Mouse (Mus musculus) E14TG2a.4 (cell line): ENCODE measurements around the gene Chd9.
A peak's percentile ranks its signal among the peaks of the same experiment; 100 is the strongest.

Experiments
- H3K27me3 ChIP-seq: 2 replicates; pipeline ENCODE4 v1.6.1; 2014; ENCODE audit warnings: low read length, control low read depth; ENCODE audit not compliant: insufficient read depth
- H3K36me3 ChIP-seq: 2 replicates; pipeline ENCODE4 v1.6.1; 2014; ENCODE audit warnings: low read length, control low read depth; ENCODE audit not compliant: insufficient read depth
- H3K4me1 ChIP-seq: replicated peaks from 2 replicates; pipeline ENCODE4 v1.6.1; 2014; ENCODE audit warnings: low read depth, low read length, control low read depth
- H3K4me3 ChIP-seq: replicated peaks from 2 replicates; pipeline ENCODE4 v1.5.1; 2014; ENCODE audit warnings: mild to moderate bottlenecking, low read length
- H3K9me3 ChIP-seq: 2 replicates; pipeline ENCODE4 v1.6.1; 2014; ENCODE audit warnings: low read length, control low read depth
- CTCF ChIP-seq: conservative IDR thresholded peaks from 2 replicates; pipeline ENCODE4 v1.5.1; 2014; ENCODE audit warnings: low read length
- NANOG ChIP-seq: IDR thresholded peaks from 2 replicates; pipeline ENCODE4 v1.6.1; 2014; ENCODE audit warnings: borderline replicate concordance, low read length, mixed read lengths
- POU5F1 ChIP-seq: IDR thresholded peaks from 2 replicates; pipeline ENCODE4 v1.6.1; 2014; ENCODE audit warnings: low read length, borderline replicate concordance

The Chd9 gene

GRCm38 (mm10) chr8:90844179-90844967 is 16.2 kb downstream of the Chd9 start:
- TF ChIP-seq NANOG: no peak
- no peak for TF ChIP-seq POU5F1
- no peak for TF ChIP-seq CTCF
- Histone ChIP-seq H3K4me1 (peaks cover 52% of the 10 kb centered on the region), H3K9me3 (no peaks in the 10 kb centered on the region)

DNA sequence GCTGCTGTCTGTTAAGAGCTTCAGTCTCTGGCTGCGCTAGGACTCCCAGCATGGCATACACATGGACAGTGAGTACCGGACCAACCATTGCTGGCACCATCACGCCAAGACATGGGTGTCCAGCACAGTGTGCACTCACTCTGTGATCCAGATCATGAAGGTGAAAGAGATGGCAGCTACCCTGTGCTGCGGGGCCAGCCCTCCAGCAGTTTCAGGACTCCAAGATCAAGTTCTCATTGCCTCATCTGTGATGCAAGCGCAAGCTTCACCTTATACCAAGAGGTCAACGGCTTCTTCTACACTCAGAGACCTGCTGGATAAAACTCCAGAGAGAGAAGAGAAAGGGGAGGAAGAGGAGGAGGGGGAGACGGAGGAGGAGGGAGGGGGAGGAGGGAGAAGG is 19.8 kb downstream of the Chd9 start:
- peaks cover 15% of the 10 kb centered on the region for H3K36me3 ChIP-seq

More at GRCm38 (mm10) chr8:90844179-90844967, 16.2 kb downstream of the Chd9 start:
- Histone ChIP-seq H3K36me3 (peaks cover 13% of the 10 kb centered on the region), H3K27me3 (peaks cover 23% of the 10 kb centered on the region), H3K4me3 (no peak overlapping the region)

GRCm38 (mm10) chr8:90849462-90850050 is 21.4 kb downstream of the Chd9 start:
- Histone ChIP-seq H3K4me3 (0 out of 2 replicates have a peak overlapping the region, but pooled peaks have one; percentile 17), H3K36me3 (peaks cover 15% of the 10 kb centered on the region), H3K9me3 (no peaks in the 10 kb centered on the region), H3K27me3 (peaks cover 38% of the 10 kb centered on the region), H3K4me1 (peaks cover 61% of the 10 kb centered on the region)
- no peak for TF ChIP-seq CTCF
- no peak for TF ChIP-seq POU5F1
- no peak for TF ChIP-seq NANOG

More for the DNA sequence above, 19.8 kb downstream of the Chd9 start:
- H3K4me3 ChIP-seq: no peak overlapping the region
- no peak for TF ChIP-seq CTCF
- no peak for TF ChIP-seq POU5F1
- no peak for TF ChIP-seq NANOG
- peaks cover 53% of the 10 kb centered on the region for H3K4me1 ChIP-seq
- peaks cover 35% of the 10 kb centered on the region for H3K27me3 ChIP-seq
- H3K9me3 ChIP-seq: no peaks in the 10 kb centered on the region

DNA sequence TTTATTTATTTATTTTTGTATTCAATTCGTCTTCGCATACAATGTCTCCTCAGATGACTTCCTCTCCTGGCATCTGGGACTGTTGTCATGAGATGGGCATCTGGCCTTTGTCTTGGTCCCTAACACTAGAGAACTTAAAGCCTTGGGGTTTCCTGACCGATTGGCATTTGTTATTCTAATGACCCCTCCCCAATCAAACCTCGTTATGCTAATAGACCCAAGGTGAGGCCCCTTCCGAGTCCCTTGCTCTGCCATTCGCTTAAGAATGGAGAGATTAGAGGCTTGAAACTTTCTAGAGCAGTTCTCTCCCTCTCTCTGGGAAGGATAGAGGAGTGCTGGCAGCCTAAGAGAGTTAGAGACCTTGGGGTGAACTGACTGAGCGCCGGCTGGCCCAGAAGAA is 23.4 kb downstream of the Chd9 start:
- H3K27me3 ChIP-seq: peaks cover 31% of the 10 kb centered on the region

GRCm38 (mm10) chr8:90853971-90854670 is 26.0 kb downstream of the Chd9 start:
- H3K4me3 ChIP-seq: peak overlapping the region; percentile 65
- H3K4me1 ChIP-seq: peaks cover 95% of the 10 kb centered on the region
- 0 out of 2 replicates have a peak, but pooled peaks cover 4% of the 10 kb centered on the region for H3K36me3 ChIP-seq
- no peak for TF ChIP-seq CTCF
- TF ChIP-seq POU5F1: no peak
- TF ChIP-seq NANOG: no peak
- no peaks in the 10 kb centered on the region for H3K9me3 ChIP-seq
- peaks cover 18% of the 10 kb centered on the region for H3K27me3 ChIP-seq

More for the DNA sequence above, 23.4 kb downstream of the Chd9 start:
- no peak for TF ChIP-seq POU5F1
- peak; percentile 84 for TF ChIP-seq NANOG
- TF ChIP-seq CTCF: no peak
- Histone ChIP-seq H3K9me3 (no peaks in the 10 kb centered on the region), H3K36me3 (peaks cover 14% of the 10 kb centered on the region), H3K4me1 (peaks cover 77% of the 10 kb centered on the region), H3K4me3 (peak overlapping the region; percentile 17; the same call in 1 of the 2 replicates)

DNA sequence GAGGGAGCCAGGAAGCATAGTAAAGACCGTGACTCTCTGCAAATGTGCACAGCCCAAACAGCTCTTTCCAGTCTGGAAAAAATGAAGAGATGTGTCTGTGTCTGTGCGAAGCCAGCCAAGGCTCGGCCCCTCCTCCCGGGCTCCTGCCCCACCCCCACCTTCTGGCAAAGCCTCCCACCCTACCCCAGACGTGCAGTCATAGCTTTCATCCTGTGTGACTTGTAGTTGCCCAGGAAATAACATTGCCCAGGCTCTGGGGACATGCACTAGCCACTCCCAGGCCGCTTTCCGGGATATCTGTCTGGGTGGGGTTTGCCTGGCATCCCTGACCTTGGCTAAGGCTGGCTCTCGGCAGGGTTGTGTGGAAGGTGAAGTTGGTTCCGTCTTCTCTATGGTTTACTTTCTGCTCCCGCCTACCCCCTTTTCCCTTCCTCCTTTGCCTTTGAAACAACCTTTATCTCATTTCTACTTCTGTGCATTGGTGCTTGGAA is 26.6 kb downstream of the Chd9 start:
- peaks cover 95% of the 10 kb centered on the region for H3K4me1 ChIP-seq
- H3K27me3 ChIP-seq: peaks cover 16% of the 10 kb centered on the region
- TF ChIP-seq NANOG: no peak
- TF ChIP-seq POU5F1: no peak
- no peak for TF ChIP-seq CTCF
- no peaks in the 10 kb centered on the region for H3K36me3 ChIP-seq
- peak overlapping the region; percentile 65 for H3K4me3 ChIP-seq
- no peaks in the 10 kb centered on the region for H3K9me3 ChIP-seq

DNA sequence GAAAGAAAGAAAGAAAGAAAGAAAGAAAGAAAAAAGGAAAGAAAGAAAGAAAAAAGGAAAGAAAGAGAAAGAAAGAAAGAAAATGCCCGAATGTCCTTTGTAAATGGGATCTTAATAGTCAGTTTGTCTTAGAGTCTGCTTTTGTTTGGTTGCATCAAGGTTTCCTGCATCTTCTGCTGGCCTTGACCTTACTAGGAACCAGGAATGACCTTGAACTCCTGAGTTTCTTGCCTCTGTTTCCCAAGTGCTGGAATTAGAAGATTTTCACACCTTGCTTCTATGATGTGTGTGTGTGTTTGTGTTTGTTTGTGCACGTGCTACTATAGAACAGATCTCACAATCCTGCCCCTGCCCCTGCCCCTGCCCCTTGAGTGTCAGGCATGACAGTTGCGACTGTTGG is 28.0 kb downstream of the Chd9 start:
- Histone ChIP-seq H3K36me3 (no peaks in the 10 kb centered on the region), H3K4me3 (no peak overlapping the region), H3K27me3 (peaks cover 10% of the 10 kb centered on the region), H3K4me1 (peaks cover 86% of the 10 kb centered on the region), H3K9me3 (no peaks in the 10 kb centered on the region)
- TF ChIP-seq NANOG: no peak
- no peak for TF ChIP-seq CTCF
- no peak for TF ChIP-seq POU5F1

DNA sequence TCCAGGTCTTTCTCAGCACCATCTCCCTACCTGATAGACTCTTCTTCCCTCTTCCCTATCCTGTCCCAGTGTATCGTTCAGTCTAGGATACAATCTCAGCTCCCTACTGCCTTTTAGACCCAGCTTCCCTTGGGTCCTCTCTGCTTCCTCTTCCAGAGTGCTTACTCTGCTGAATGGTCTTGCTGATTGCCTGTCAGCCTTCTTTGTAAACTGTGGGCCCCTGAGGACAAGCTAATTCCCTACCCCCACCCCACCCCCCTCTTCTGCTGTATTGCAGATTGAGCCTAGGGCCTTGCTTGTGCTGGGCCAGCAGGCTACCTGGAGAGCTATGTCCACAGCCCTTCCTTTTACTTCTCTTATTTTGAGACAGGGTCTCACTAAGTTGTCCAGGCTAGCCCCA is 28.8 kb downstream of the Chd9 start:
- no peak for TF ChIP-seq POU5F1
- no peak for TF ChIP-seq CTCF
- peak; percentile 72; the same call in 1 of the 2 replicates for TF ChIP-seq NANOG
- no peaks in the 10 kb centered on the region for H3K36me3 ChIP-seq
- H3K9me3 ChIP-seq: no peaks in the 10 kb centered on the region
- H3K4me1 ChIP-seq: peaks cover 86% of the 10 kb centered on the region
- H3K27me3 ChIP-seq: peaks cover 10% of the 10 kb centered on the region
- H3K4me3 ChIP-seq: no peak overlapping the region; the same call in 1 of the 2 replicates
